Mouse (Mus musculus) thymus, postnatal 0 days (tissue): Measurements from ENCODE around the gene Hid1. TPM values are rescaled to one million over a fixed set of nuclear protein-coding genes. Genes with fewer than 3 reads are reported as not detected.

Source experiments
- DNase-seq: peaks from one replicate; pipeline ENCODE4 v3.0.0-alpha.2; 2015; ENCODE audit warnings: low spot score
- polyA plus RNA-seq: library from polyadenylated mRNA; unstranded; fragments of >200 nt; fragmentation: Nextera tagmentation; extraction: Ambion mirVana; gene quantifications from 2 replicates; pipeline ENCODE4 v1.2.1, GENCODE M21; 2015

Gene Hid1
- polyA plus RNA-seq, 1 experiment from 2014 or later = 27.1 TPM

DNA sequence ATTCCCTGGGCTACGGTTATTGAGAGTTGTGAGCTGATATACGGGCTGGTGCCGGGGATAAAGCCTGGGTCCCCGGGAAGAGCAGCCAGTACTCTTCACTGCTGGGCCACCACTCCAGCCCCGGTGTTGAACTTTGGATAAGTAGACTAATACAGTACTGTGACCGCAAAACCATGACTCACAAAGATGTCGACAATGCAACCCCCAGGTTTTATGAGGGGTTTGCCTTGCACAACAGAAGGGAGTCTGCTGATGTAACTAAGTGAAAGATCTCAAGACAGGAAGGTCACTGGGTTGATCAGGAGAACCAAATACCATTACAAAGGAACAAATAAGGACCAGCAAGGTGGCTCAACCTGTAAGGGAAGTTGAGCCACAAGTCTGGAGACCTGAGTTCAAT is 9.2 kb upstream of the Hid1 start:
- DNase-seq = no peak

- DNase-seq = no peak
Observed at GRCm38 (mm10) chr11:115374695-115375425, 7.3 kb upstream of the Hid1 start.

GRCm38 (mm10) chr11:115373805-115374694 is 6.5 kb upstream of the Hid1 start:
- no peak for DNase-seq

- DNase-seq = no peak
Observed at GRCm38 (mm10) chr11:115372737-115373136, 5.2 kb upstream of the Hid1 start.

GRCm38 (mm10) chr11:115372015-115372414 is 4.5 kb upstream of the Hid1 start:
- no peak for DNase-seq

DNA sequence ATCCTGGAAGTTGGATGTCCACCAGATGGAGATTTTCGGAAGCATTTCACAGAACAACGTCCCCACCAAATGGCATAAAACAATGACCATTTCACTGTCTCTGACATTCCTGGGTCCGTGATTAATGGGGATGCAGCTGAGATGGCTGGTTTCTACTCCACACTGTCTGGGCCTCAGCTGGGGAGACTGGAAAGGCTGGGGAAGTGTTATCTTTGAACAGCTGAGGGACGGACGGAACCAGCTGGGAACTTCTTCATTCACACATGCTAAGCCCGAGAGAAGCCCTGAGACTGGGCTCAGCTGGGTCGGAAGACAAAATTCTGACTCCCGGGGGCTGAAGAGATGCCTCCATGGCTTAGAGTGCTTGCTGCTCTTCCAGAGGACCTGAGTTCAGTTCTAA is 3.8 kb upstream of the Hid1 start:
- DNase-seq = no peak

GRCm38 (mm10) chr11:115370368-115370767 is 2.8 kb upstream of the Hid1 start:
- DNase-seq = no peak

GRCm38 (mm10) chr11:115366706-115367394 is 706 bp downstream of the Hid1 start:
- peak; percentile 35 for DNase-seq

DNA sequence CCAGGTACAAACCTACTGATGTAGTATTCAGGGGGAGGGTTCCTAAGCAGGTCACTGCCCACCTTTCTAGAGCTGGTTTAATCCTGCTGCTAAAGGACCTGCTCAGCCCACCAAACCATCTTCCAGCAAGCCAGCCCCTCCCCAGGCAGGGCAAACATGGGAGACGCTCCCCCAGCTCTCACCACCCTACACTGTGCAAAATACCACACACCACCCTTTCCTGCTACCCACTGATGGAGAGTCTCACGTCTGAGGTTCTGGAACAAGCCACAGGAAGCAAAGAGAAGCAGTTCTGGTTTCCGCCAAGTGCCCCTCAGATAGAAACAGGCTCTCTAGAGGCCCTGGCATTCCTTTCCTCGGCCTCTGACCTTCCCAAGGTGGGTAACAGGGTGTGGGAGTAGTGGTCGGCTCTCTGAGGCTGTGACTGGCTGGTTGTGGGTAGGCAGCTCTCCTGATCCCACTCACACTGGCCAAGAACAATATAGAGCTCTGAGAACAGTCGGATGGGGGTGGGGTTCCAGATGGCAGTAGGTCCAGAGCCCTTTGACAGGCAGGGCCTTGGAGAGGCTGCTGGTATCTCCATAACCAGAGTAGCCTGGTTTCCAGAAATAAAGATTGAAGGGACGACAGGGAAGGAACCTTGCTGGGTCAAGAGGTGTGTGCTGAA is 1.4 kb downstream of the Hid1 start:
- DNase-seq = no peak

GRCm38 (mm10) chr11:115364136-115364535 is 3.4 kb downstream of the Hid1 start:
- no peak for DNase-seq

GRCm38 (mm10) chr11:115359726-115360125 is 7.8 kb downstream of the Hid1 start:
- DNase-seq = no peak

GRCm38 (mm10) chr11:115359293-115359692 is 8.3 kb downstream of the Hid1 start:
- no peak for DNase-seq

DNA sequence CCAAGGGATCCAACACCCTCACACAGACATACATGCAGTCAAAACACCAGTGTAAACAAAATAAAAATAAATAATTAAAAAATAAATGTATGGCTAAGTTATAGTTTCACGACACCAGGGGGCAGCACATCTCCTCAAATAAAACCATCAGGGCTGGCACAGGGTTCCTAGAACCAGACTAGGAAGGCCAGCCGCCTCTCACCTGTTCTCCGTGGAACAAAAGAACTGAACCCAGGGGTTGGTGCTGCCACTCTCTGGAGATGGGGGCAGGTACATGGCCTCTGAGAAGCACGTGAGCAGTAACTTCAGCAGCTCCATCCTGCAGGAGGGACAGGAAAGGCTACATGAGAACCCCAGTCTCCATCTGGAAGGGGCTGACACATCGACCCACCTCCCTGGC is 9.1 kb downstream of the Hid1 start:
- peak; percentile 83 for DNase-seq

DNA sequence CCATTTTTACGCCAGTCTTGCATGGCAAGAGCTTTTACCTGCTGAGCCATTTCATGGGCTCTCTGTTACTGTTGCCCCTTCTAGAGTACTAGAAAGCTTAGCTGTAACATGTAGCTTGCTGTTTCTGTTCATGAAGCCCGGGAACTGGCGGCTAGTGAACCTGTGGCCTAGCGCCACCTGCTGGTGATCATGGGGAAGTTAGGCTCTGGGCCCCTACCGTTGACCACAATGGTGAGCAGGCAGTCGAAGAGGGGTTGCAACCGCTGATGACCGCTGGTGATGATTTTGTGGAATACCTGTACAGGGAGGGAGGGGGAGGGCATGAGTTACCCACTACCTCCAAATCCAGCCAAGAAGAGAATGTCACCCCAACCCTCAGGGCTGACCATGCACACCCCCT is 13.4 kb downstream of the Hid1 start:
- peak; percentile 80 for DNase-seq

DNA sequence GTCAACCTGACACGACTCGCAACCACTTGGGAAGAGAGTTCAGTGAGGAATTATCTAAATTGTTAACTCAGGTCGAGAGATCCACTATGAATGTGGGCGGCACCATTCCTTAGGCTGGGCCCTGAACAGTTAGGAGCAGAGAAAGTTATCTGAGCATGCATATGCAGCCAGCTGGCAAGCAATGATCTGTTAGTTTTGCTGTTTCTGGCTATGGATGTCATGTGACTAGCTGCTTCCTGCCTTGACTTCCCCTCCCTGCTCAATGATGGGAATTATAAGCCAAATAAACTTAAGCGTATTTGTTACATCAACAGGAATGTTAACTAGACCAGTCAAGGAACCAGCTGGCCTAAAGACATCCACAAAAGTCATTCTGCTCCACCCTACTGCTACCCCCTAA is 14.2 kb downstream of the Hid1 start:
- no peak for DNase-seq

DNA sequence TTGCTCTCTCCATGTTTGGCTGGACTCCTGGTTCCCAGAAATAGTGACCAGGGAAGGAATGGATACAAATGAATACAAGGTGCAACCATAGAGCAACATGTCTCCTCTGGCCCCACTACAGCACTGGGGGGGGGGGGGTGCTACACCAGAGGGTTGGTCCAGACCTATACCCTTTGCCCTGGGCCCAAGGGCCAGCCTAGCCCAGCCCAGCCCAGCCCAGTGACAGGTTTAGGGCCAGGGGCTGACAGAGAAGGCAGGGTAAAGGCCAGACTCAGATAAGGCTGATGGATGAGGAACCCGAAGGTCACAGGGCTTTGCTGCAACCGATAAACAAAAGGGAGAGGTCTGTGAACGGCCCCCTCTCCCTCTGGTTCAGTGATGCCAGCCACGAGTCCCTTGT is 17.6 kb downstream of the Hid1 start:
- no peak for DNase-seq

DNA sequence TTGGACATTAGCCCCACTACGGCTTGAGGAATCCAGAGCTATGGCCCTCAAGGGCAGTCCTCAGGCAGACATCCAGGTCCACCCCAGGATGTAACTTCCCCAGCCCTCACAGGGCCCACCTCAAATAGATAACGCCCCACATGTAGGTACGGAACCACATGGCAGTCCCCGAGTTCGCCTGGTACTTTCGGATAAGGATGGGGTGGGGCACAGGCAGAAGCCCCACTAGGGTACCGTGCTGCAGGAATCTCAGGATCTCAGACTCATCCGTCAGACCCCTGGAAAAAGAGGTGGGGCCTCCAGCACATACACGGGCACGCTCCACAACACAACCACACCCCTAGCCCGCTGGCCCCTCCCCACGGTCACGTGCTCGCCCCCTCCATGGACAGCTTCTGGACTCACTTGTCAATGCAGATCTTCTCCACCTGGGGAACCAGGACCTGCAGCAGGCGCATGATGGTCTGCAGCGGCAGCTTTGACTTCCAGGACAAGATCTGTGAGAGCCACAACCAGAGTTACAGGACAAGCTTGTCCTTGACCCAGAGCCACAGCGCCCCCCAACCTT is 18.8 kb downstream of the Hid1 start:
- DNase-seq = no peak

- no peak for DNase-seq
Observed at GRCm38 (mm10) chr11:115345515-115345914, 22.0 kb downstream of the Hid1 start.

- DNase-seq = no peak
Observed at GRCm38 (mm10) chr11:115344967-115345366, 22.6 kb downstream of the Hid1 start.

DNA sequence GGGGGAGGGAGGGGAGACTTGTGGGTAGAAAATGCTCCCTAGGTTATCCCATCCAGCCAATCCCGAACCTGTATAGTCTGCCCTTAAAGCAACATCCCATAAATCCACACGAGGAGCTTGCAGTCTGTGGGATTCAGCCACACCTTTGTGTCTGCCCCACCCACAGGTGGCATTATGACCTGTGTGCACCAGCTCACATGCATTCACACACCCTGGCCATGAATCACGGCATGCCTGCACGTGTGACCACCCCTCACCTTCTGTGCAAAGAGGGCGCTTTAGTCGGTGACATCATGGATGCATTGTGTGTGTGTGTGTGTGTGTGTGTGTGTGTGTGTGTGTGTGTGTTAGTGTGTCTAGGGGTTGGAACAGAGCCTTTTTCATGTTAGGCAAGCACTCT is 25.7 kb downstream of the Hid1 start:
- no peak for DNase-seq

DNA sequence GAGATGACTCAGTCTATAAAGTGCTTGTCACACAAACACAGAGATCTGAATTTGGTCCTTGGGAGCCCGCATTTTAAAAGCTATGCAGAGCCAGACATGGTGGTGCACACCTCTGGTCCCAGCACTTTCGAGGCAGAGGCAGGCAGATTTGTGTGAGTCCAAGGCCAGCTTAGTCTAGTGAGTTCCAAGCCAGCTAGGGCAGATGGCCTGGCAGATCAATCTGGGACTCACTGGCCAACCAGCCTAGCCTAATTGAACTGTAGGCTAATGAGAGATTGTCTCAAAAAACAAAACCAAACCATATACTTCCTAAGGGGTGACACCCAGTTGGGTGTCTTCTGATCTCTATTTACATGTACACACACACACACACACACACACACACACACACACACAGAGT is 26.3 kb downstream of the Hid1 start:
- no peak for DNase-seq
